Comparison of ENCODE assay signal across 26 mouse cellular contexts in the genomic region with DNA sequence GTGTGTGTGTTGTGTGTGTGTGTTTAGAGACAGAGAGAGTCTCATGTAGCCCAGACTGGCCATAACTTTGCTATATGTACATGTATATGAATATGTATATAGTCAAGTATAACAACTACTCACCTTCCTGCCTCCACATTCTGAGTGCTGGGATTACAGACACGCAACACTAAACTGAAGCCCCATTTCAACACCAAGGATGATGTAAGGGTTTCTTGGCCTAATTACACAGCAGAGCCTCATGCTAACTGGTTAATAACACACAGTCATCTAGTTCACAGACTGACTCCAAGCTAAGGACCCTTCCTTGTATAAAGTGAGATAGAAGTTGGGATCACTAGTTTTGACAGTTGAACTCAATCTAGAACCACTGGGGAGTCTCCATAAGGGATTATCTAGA.
"Had no signal": no experiment of that assay in that cellular context is flagged by ENCODE, and none has a peak within 500 bp of the region (broad histone marks: within the 10 kb centered on the region; RNA-seq: fewer than 3 reads in every experiment).

No protein-coding gene starts in this region.

- DNase-seq: gastrocnemius, postnatal 14 days; gastrocnemius, postnatal 36 days; heart, adult 2 months; heart, postnatal 10 days; heart, postnatal 4 days; kidney, adult 18-20 months; kidney, adult 8-10 months; kidney, postnatal 14 days; kidney, postnatal 36 days; layer of hippocampus, adult 9-11 months; layer of hippocampus, postnatal 36 days; left cerebral cortex, postnatal 4 days; liver had no signal

- H3K9me3 ChIP-seq: heart, embryonic 10.5 days; heart, embryonic 12.5 days; hindbrain, embryonic 10.5 days; hindbrain, embryonic 12.5 days; intestine, embryonic 15.5 days; kidney, embryonic 15.5 days; limb, embryonic 12.5 days had no signal

- H3K4me3 ChIP-seq: heart, adult 2 months; heart, embryonic 10.5 days; heart, embryonic 12.5 days; hindbrain, embryonic 10.5 days; hindbrain, embryonic 12.5 days; intestine, embryonic 15.5 days; kidney, embryonic 15.5 days; limb, embryonic 12.5 days had no signal

- ATAC-seq: hindbrain, embryonic 16.5 days; inflammation-experienced regulatory T-cells, adult 6 months; intestine, embryonic 15.5 days; intestine, postnatal 0 days had no signal

- H3K9ac ChIP-seq: heart, embryonic 12.5 days; hindbrain, embryonic 12.5 days; hindbrain, embryonic 14.5 days; intestine, embryonic 15.5 days; kidney, embryonic 15.5 days; limb, embryonic 12.5 days; liver, embryonic 14.5 days had no signal

- H3K27me3 ChIP-seq: heart, embryonic 12.5 days; hindbrain, embryonic 12.5 days; intestine, embryonic 15.5 days; kidney, embryonic 15.5 days; limb, embryonic 12.5 days had no signal

- H3K27ac ChIP-seq: heart, adult 2 months; heart, embryonic 10.5 days; hindbrain, embryonic 10.5 days; hindbrain, embryonic 12.5 days; hindbrain, embryonic 14.5 days; intestine, embryonic 15.5 days; kidney, embryonic 15.5 days; kidney, postnatal 0 days; limb, embryonic 12.5 days; liver, embryonic 14.5 days had no signal

- H3K36me3 ChIP-seq: heart, embryonic 12.5 days; hindbrain, embryonic 10.5 days; hindbrain, embryonic 12.5 days; intestine, embryonic 15.5 days; kidney, embryonic 15.5 days; limb, embryonic 12.5 days had no signal

- H3K4me2 ChIP-seq: heart, embryonic 12.5 days; hindbrain, embryonic 12.5 days; hindbrain, embryonic 14.5 days; intestine, embryonic 15.5 days; kidney, embryonic 15.5 days; limb, embryonic 12.5 days had no signal
